Mouse (Mus musculus) urinary bladder, postnatal 14 days (tissue): ENCODE measurements around the gene Ephb3.

Source experiments
- DNase-seq: peaks from one replicate; pipeline ENCODE4 v3.0.0; 2021; ENCODE audit warnings: low spot score

Gene Ephb3

GRCm38 (mm10) chr16:21246391-21247036 is 42.0 kb downstream of the Ephb3 start:
- peak; percentile 57 for DNase-seq

- DNase-seq, result no peak
Observed at GRCm38 (mm10) chr16:21247037-21247432, 42.5 kb downstream of the Ephb3 start.

GRCm38 (mm10) chr16:21247871-21248712 is 43.5 kb downstream of the Ephb3 start:
- peak; percentile 52 for DNase-seq

GRCm38 (mm10) chr16:21248713-21249531 is 44.4 kb downstream of the Ephb3 start:
- no peak for DNase-seq

- no peak for DNase-seq
Observed at GRCm38 (mm10) chr16:21252401-21252955, 47.9 kb downstream of the Ephb3 start.

- no peak for DNase-seq
Observed at GRCm38 (mm10) chr16:21255574-21256304, 51.2 kb downstream of the Ephb3 start.

GRCm38 (mm10) chr16:21256514-21257305 is 52.2 kb downstream of the Ephb3 start:
- no peak for DNase-seq

- DNase-seq, result no peak
Observed at GRCm38 (mm10) chr16:21265417-21265816, 60.9 kb downstream of the Ephb3 start.

- DNase-seq, result no peak
Observed at GRCm38 (mm10) chr16:21269775-21270174, 65.2 kb downstream of the Ephb3 start.

GRCm38 (mm10) chr16:21271773-21272247 is 67.3 kb downstream of the Ephb3 start:
- no peak for DNase-seq

GRCm38 (mm10) chr16:21272748-21273147 is 68.2 kb downstream of the Ephb3 start:
- no peak for DNase-seq
